ENCODE assay signal across 9 mouse cellular contexts in genomic region chr2:151941269-151941668, GRCm38 (mm10). TPM values are rescaled to one million over a fixed set of nuclear protein-coding genes. Genes with fewer than 3 reads are reported as not detected.
DNase-seq lines count a peak whose midpoint lies in the region; ATAC-seq and TF ChIP-seq lines count a peak whose summit lies in the region.
"Had no signal": no experiment of that assay in that cellular context is flagged by ENCODE, and none has a peak within 500 bp of the region (broad histone marks: within the 10 kb centered on the region; RNA-seq: fewer than 3 reads in every experiment).

No protein-coding gene starts in this region.

- ATAC-seq in intestine, postnatal 0 days = no peak
- no peak for ATAC-seq in intestine, embryonic 15.5 days
- no peak for ATAC-seq in hindbrain, embryonic 12.5 days (ENCODE audit: low FRiP score)
- no peak for ATAC-seq in hindbrain, embryonic 13.5 days (ENCODE audit: low FRiP score)

- H3K4me1 ChIP-seq in intestine, postnatal 0 days (replicated peaks; ENCODE audit: control insufficient read depth, insufficient read depth, low read length) = no peaks in the 10 kb centered on the region
- H3K4me1 ChIP-seq in intestine, embryonic 15.5 days (replicated peaks) = peaks cover 13% of the 10 kb centered on the region
- peaks cover 0 to 6% of the 10 kb centered on the region in 2 experiments; a peak in 1 of 4 replicates for H3K4me1 ChIP-seq in ES-E14 (ENCODE audit: control insufficient read depth in 2 of 2, insufficient read depth in 2 of 2, low read length in 2 of 2, poor library complexity in 1 of 2)
- H3K4me1 ChIP-seq in hindbrain, embryonic 12.5 days = peaks cover 10% of the 10 kb centered on the region; the same call in 1 of the 2 replicates
- H3K4me1 ChIP-seq in hindbrain, embryonic 13.5 days (replicated peaks) = peaks cover 11% of the 10 kb centered on the region

- H3K4me3 ChIP-seq in intestine, postnatal 0 days (ENCODE audit: low read depth, low read length) = no peak overlapping the region
- H3K4me3 ChIP-seq in intestine, embryonic 15.5 days (replicated peaks) = no peak overlapping the region
- no peak overlapping the region for H3K4me3 ChIP-seq in ES-E14 (ENCODE audit: insufficient read depth in 1 of 2, low read depth in 1 of 2, low read length in 2 of 2, poor library complexity in 1 of 2, severe bottlenecking in 1 of 2)
- no peak overlapping the region for H3K4me3 ChIP-seq in hindbrain, embryonic 12.5 days
- no peak overlapping the region for H3K4me3 ChIP-seq in hindbrain, embryonic 13.5 days

- H3K9ac ChIP-seq in intestine, postnatal 0 days (ENCODE audit: low read depth, low read length) = no peak overlapping the region
- no peak overlapping the region for H3K9ac ChIP-seq in intestine, embryonic 15.5 days
- no peak overlapping the region for H3K9ac ChIP-seq in ES-E14 (ENCODE audit: insufficient read depth, low read depth, low read length, poor library complexity, severe bottlenecking)
- H3K9ac ChIP-seq in hindbrain, embryonic 12.5 days = no peak overlapping the region
- H3K9ac ChIP-seq in hindbrain, embryonic 13.5 days = no peak overlapping the region

- in situ Hi-C loops in ES-E14 (cut with MboI; ENCODE audit: low sequenced_read_pairs in 2 of 2, unreplicated experiment in 2 of 2) = no loop called here

- WGBS in intestine, postnatal 0 days = 40% methylated on average over 2 of the region's 2 CpGs
- 48% methylated on average over 2 of the region's 2 CpGs for WGBS in intestine, embryonic 15.5 days
- WGBS in hindbrain, embryonic 12.5 days = 32% methylated on average over 2 of the region's 2 CpGs
- 40% methylated on average over 2 of the region's 2 CpGs for WGBS in hindbrain, embryonic 13.5 days

- DNase-seq in ES-E14 (ENCODE audit: low read depth, low spot score) = no peak
- peak; percentile 58 for DNase-seq in gastrocnemius, postnatal 14 days
- DNase-seq in lung, postnatal 10 days = peak; percentile 73
- no peak for DNase-seq in layer of hippocampus, postnatal 36 days

- peak; percentile 75 for TF ChIP-seq CTCF in intestine, postnatal 0 days (IDR thresholded peaks at IDR 0.05; ENCODE audit: low read depth)

- H3K27me3 ChIP-seq in intestine, postnatal 0 days (replicated peaks; ENCODE audit: control insufficient read depth, insufficient read depth, low read length) = no peaks in the 10 kb centered on the region
- H3K27me3 ChIP-seq in intestine, embryonic 15.5 days (replicated peaks) = no peaks in the 10 kb centered on the region
- H3K27me3 ChIP-seq in hindbrain, embryonic 12.5 days = 0 out of 2 replicates have a peak, but pooled peaks cover 3% of the 10 kb centered on the region
- H3K27me3 ChIP-seq in hindbrain, embryonic 13.5 days = no peaks in the 10 kb centered on the region

- no peaks in the 10 kb centered on the region for H3K36me3 ChIP-seq in intestine, postnatal 0 days (ENCODE audit: control insufficient read depth, insufficient read depth)
- no peaks in the 10 kb centered on the region for H3K36me3 ChIP-seq in intestine, embryonic 15.5 days
- no peaks in the 10 kb centered on the region for H3K36me3 ChIP-seq in ES-E14 (ENCODE audit: control insufficient read depth, insufficient read depth, low read length, poor library complexity, severe bottlenecking)
- no peaks in the 10 kb centered on the region for H3K36me3 ChIP-seq in hindbrain, embryonic 12.5 days
- no peaks in the 10 kb centered on the region for H3K36me3 ChIP-seq in hindbrain, embryonic 13.5 days

- H3K27ac ChIP-seq in intestine, postnatal 0 days (ENCODE audit: low read depth, low read length) = no peak overlapping the region
- H3K27ac ChIP-seq in intestine, embryonic 15.5 days = no peak overlapping the region
- H3K27ac ChIP-seq in ES-E14 (ENCODE audit: insufficient read depth, low read depth, low read length, poor library complexity, severe bottlenecking) = no peak overlapping the region
- no peak overlapping the region for H3K27ac ChIP-seq in hindbrain, embryonic 12.5 days
- no peak overlapping the region for H3K27ac ChIP-seq in hindbrain, embryonic 13.5 days

- intact Hi-C loops in gastrocnemius, postnatal 14 days (cut with DNase I; ENCODE audit: low total_unique reads) = loop anchor here (5.0 kb wide), 1 partner anchor 51 kb away; no protein-coding TSS in a partner anchor

- H3K9me3 ChIP-seq in intestine, postnatal 0 days (ENCODE audit: control insufficient read depth) = no peaks in the 10 kb centered on the region
- H3K9me3 ChIP-seq in intestine, embryonic 15.5 days = no peaks in the 10 kb centered on the region
- no peaks in the 10 kb centered on the region for H3K9me3 ChIP-seq in ES-E14 (ENCODE audit: control insufficient read depth, insufficient read depth, low read depth, low read length)
- H3K9me3 ChIP-seq in hindbrain, embryonic 12.5 days (replicated peaks) = no peaks in the 10 kb centered on the region
- no peaks in the 10 kb centered on the region for H3K9me3 ChIP-seq in hindbrain, embryonic 13.5 days

- H3K4me2 ChIP-seq in intestine, postnatal 0 days (replicated peaks; ENCODE audit: low read depth) = no peak overlapping the region
- H3K4me2 ChIP-seq in intestine, embryonic 15.5 days (replicated peaks) = no peak overlapping the region
- no peak overlapping the region for H3K4me2 ChIP-seq in hindbrain, embryonic 12.5 days (replicated peaks)
- H3K4me2 ChIP-seq in hindbrain, embryonic 13.5 days = no peak overlapping the region

TF ChIP-seq in ES-E14, 5 proteins besides CTCF, POLR2A, EP300 and RAD21:
- no peak for TF ChIP-seq MAFK (IDR thresholded peaks at IDR 0.05; ENCODE audit: insufficient read depth, low read depth, low read length)
- TF ChIP-seq HCFC1 (IDR thresholded peaks at IDR 0.05; ENCODE audit: borderline replicate concordance, insufficient read depth, low read length) = no peak
- peak; percentile 27; the same call in 1 of the 2 replicates for TF ChIP-seq ZC3H11A (IDR thresholded peaks at IDR 0.05; ENCODE audit: borderline replicate concordance, low read depth, low read length)
TF ChIP-seq in ES-E14: peak in this region for 1.

RNA-seq across cellular contexts. Expression of gene Angpt4, which starts 30.3 kb away (rescaled TPM):
- polyA plus RNA-seq in intestine, postnatal 0 days (2015; fragmentation: Nextera tagmentation; extraction: Ambion mirVana) = 0.18 and 0.27 TPM in 2 replicates
- polyA plus RNA-seq in intestine, embryonic 15.5 days (2015; fragmentation: Nextera tagmentation; extraction: Ambion mirVana) = 0.63 and 1.1 TPM in 2 replicates
- total RNA-seq in ES-E14 (2012; rRNA removed) = 0.26 and 0.98 TPM in 2 replicates
- total RNA-seq in gastrocnemius, postnatal 14 days (2021) = under 1 TPM in 1 of 2 experiments, not detected in 1; 0.12 TPM
- under 1 TPM; 0.15 to 0.25 TPM for total RNA-seq in layer of hippocampus, postnatal 36 days (2021)
- polyA plus RNA-seq in hindbrain, embryonic 12.5 days (2016; fragmentation: Nextera tagmentation; extraction: Ambion mirVana) = 0.14 and 0.20 TPM in 2 replicates
- 0.35 and 0.64 TPM in 2 replicates for polyA plus RNA-seq in hindbrain, embryonic 13.5 days (2015; fragmentation: Nextera tagmentation; extraction: Ambion mirVana)
- total RNA-seq: neutrophil, adult 5-6 weeks had no signal

RNA-seq across cellular contexts. Expression of gene Fam110a, which starts 38.8 kb away (rescaled TPM):
- 14.5 and 14.9 TPM in 2 replicates for polyA plus RNA-seq in intestine, postnatal 0 days (2015; fragmentation: Nextera tagmentation; extraction: Ambion mirVana)
- polyA plus RNA-seq in intestine, embryonic 15.5 days (2015; fragmentation: Nextera tagmentation; extraction: Ambion mirVana) = 22.5 and 23.7 TPM in 2 replicates
- 5.8 and 6.3 TPM in 2 replicates for total RNA-seq in ES-E14 (2012; rRNA removed)
- total RNA-seq in gastrocnemius, postnatal 14 days (2021) = 1 to 10 TPM; 3.8 to 4.8 TPM
- total RNA-seq in layer of hippocampus, postnatal 36 days (2021) = 1 to 10 TPM; 7.2 to 7.4 TPM
- polyA plus RNA-seq in hindbrain, embryonic 12.5 days (2016; fragmentation: Nextera tagmentation; extraction: Ambion mirVana) = 78.6 and 86.0 TPM in 2 replicates
- polyA plus RNA-seq in hindbrain, embryonic 13.5 days (2015; fragmentation: Nextera tagmentation; extraction: Ambion mirVana) = 68.1 and 71.4 TPM in 2 replicates

RNA-seq across cellular contexts. Expression of gene Slc52a3, which starts 55.0 kb away (rescaled TPM):
- 15.7 and 15.8 TPM in 2 replicates for polyA plus RNA-seq in intestine, postnatal 0 days (2015; fragmentation: Nextera tagmentation; extraction: Ambion mirVana)
- 3.9 and 5.4 TPM in 2 replicates for polyA plus RNA-seq in intestine, embryonic 15.5 days (2015; fragmentation: Nextera tagmentation; extraction: Ambion mirVana)
- 4.4 and 7.3 TPM in 2 replicates for total RNA-seq in ES-E14 (2012; rRNA removed)
- 1 to 10 TPM; 1.3 to 1.4 TPM for total RNA-seq in gastrocnemius, postnatal 14 days (2021)
- 1 to 10 TPM; 2.8 to 3.0 TPM for total RNA-seq in layer of hippocampus, postnatal 36 days (2021)
- 1.5 TPM in 2 replicates for polyA plus RNA-seq in hindbrain, embryonic 12.5 days (2016; fragmentation: Nextera tagmentation; extraction: Ambion mirVana)
- polyA plus RNA-seq in hindbrain, embryonic 13.5 days (2015; fragmentation: Nextera tagmentation; extraction: Ambion mirVana) = 0.55 and 1.2 TPM in 2 replicates

Comparison
In these comparisons a context has a peak if more than half of its experiments do, and no peak if none do; other contexts are left out.
1. DNase-seq: peak in gastrocnemius, postnatal 14 days (single experiment) and lung, postnatal 10 days (single experiment); none in ES-E14 (single experiment) and layer of hippocampus, postnatal 36 days (0 of 2).